Mouse (Mus musculus) liver, embryonic 14.5 days (tissue): Measurements from ENCODE around the gene Mapk8ip2. TPM values are rescaled to one million over a fixed set of nuclear protein-coding genes. Genes with fewer than 3 reads are reported as not detected.
A peak's percentile ranks its signal among the peaks of the same experiment; 100 is the strongest.

Experiments
- ATAC-seq: fragments of 200-750 bp; cut with Nextera tagmentation; 2 replicates; pipeline ENCODE4 v1.8.0; 2017; ENCODE audit warnings: moderate number of reproducible peaks, mild to moderate bottlenecking, moderate library complexity; ENCODE audit not compliant: insufficient read depth
- DNase-seq, 3 experiments: peaks; one replicate each; pipeline ENCODE4 v3.0.0-alpha.2; 2012 to 2013; ENCODE audit warnings: low read depth in 3 of 3, low spot score in 3 of 3
- H3K27ac ChIP-seq: fragments of 300-500 bp; sonication (generic); 2 replicates; pipeline ENCODE4 v1.5.1; 2014; ENCODE audit warnings: moderate library complexity, mild to moderate bottlenecking, control low read depth, inconsistent platforms
- H3K27me3 ChIP-seq: fragments of 300-500 bp; sonication (generic); 2 replicates; pipeline ENCODE4 v1.6.1; 2014; ENCODE audit warnings: mild to moderate bottlenecking, low read length, moderate library complexity; ENCODE audit not compliant: control insufficient read depth, insufficient read depth
- H3K36me3 ChIP-seq: fragments of 300-500 bp; sonication (generic); replicated peaks from 2 replicates; pipeline ENCODE4 v1.6.1; 2014; ENCODE audit warnings: low read depth; ENCODE audit not compliant: control insufficient read depth, insufficient read depth
- H3K4me1 ChIP-seq, 2 experiments: fragments of 200-500 bp in 1 of 2; fragments of 300-500 bp in 1 of 2; sonication (generic) in 1 of 2; replicated peaks; 2 replicates each; pipeline ENCODE4 v1.6.1; 2012 to 2014; ENCODE audit warnings: antibody characterized with exemption in 1 of 2, inconsistent platforms in 1 of 2, low read length in 1 of 2; ENCODE audit not compliant: control insufficient read depth in 2 of 2, insufficient read depth in 2 of 2
- H3K4me2 ChIP-seq: fragments of 300-500 bp; sonication (generic); 2 replicates; pipeline ENCODE4 v1.6.1; 2014; ENCODE audit warnings: low read depth, mild to moderate bottlenecking, control low read depth, moderate library complexity
- H3K4me3 ChIP-seq, 2 experiments: fragments of 200-500 bp in 1 of 2; fragments of 300-500 bp in 1 of 2; sonication (generic) in 1 of 2; 2 replicates each; pipeline ENCODE4 v1.5.1; 2012 to 2014; ENCODE audit warnings: low read depth in 2 of 2, low read length in 2 of 2, mild to moderate bottlenecking in 2 of 2, control low read depth in 1 of 2, inconsistent platforms in 1 of 2, moderate library complexity in 1 of 2; ENCODE audit not compliant: insufficient read depth in 1 of 2
- H3K9ac ChIP-seq: fragments of 300-500 bp; sonication (generic); replicated peaks from 2 replicates; pipeline ENCODE4 v1.6.1; 2014; ENCODE audit warnings: mild to moderate bottlenecking, control low read depth, moderate library complexity
- H3K9me3 ChIP-seq: fragments of 300-500 bp; sonication (generic); 2 replicates; pipeline ENCODE4 v1.6.1; 2016; ENCODE audit warnings: low read length, mixed read lengths; ENCODE audit not compliant: control insufficient read depth
- CTCF ChIP-seq: IDR thresholded peaks from 2 replicates; pipeline ENCODE4 v1.5.1; 2016; ENCODE audit warnings: antibody characterized with exemption, low read depth, control low read depth
- EP300 ChIP-seq: IDR thresholded peaks from 2 replicates; pipeline ENCODE4 v1.6.1; 2016; ENCODE audit warnings: antibody characterized with exemption, low read depth
- WGBS: fragments of 180-500 bp; shearing (Covaris S2); extraction: QIAGEN DNeasy Blood & Tissue Kit; methylation state at CpG from one replicate; pipeline ENCODE4 v1.1.7; 2014; ENCODE audit not compliant: insufficient replicate concordance; 5-methylcytosine and 5-hydroxymethylcytosine counted together
- polyA plus RNA-seq, 2 experiments: library from polyadenylated mRNA; depleted of rRNA in 1 of 2; stranded (reverse) in 1 of 2; unstranded in 1 of 2; fragments of >200 nt; fragmentation: Nextera tagmentation in 1 of 2; extraction: Ambion mirVana in 1 of 2; gene quantifications; 2 replicates each; pipeline versions ENCODE4 v1.2.1 to v1.2.3; 2012 to 2014

The Mapk8ip2 gene
- polyA plus RNA-seq, 2 experiments, result 0.02 TPM; not detected in 1

DNA sequence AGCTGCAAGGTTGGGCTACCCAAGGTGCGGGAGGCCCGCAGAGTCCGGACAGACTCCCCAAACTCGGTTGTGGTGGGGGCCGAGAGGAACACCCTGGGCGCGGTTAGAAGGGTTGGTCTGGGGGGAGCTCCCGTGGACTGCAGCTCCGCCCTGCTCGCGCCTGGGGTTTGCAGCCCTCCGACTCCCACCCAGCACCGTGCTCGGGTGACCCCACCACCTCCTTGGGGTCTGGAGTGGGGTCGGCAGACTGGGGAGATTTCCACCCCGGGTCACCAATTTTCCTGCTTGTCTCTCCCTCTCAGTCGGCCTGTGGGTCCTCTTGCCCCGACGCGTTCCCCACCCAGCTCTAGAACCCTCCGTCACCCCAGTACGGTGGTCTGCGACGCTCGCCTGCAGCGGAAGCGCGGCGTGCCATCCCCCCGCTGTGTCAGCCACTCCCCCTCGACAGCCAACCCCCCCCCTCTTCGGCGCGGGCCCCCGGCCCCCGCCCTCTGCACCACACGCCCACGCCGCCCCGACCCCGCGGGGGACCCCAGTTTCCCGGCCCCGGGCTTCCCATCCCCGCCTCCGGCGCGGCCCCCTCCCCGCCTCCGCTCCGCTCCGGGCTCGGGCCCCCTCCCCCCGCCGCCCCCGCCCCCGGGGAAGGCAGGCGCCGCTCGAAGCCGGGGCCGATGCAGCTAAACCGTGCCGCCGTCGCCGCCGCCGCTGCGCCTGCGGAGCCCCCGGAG, 45.4 kb downstream of the Mapk8ip2 start, which contains the start of gene Shank3:
Gene Shank3, plus strand, starts transcription at position 663 of the 728 bp plus-strand sequence.
- Histone ChIP-seq H3K27me3 (peaks cover 16% of the 10 kb centered on the region), H3K27ac (no peak within 1 kb of the TSS)
- ATAC-seq, result peak; percentile 9; the same call in 1 of the 2 replicates

DNA sequence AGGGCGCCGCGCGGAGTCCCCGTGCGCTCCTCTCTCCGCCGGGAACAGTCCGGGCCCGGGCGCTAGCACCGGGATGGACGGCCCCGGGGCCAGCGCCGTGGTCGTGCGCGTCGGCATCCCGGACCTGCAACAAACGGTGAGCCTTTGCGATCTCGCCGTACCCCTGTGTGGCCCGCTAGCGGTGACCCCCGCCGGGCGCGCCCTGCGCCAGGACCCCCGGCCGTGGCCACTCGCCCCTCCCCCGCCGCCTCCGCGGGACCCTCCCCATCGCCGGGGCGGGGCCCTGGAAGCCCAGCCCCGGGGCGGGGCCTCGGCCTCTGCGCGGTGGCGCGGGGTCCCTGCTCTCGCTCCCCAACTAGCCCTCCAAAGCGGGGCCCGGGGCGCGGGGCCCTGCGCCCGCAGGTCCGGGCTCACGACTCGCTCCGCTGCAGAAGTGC, 46.1 kb downstream of the Mapk8ip2 start:
- TF ChIP-seq EP300, result no peak
- TF ChIP-seq CTCF, result no peak
- H3K4me1 ChIP-seq, result peaks cover 0 to 2% of the 10 kb centered on the region in 2 experiments; a peak in 1 of 4 replicates
- no peak overlapping the region for H3K27ac ChIP-seq
- H3K9ac ChIP-seq, result 0 out of 2 replicates have a peak overlapping the region, but pooled peaks have one; percentile 7
- H3K4me3 ChIP-seq, result peak overlapping the region; percentile 64 to 66
- peaks cover 16% of the 10 kb centered on the region for H3K27me3 ChIP-seq
- H3K9me3 ChIP-seq, result no peaks in the 10 kb centered on the region
- DNase-seq (no peak), ATAC-seq (peak; percentile 67; the same call in 1 of the 2 replicates)
- 2% methylated on average over 32 of the region's 60 CpGs for WGBS
- H3K36me3 ChIP-seq, result no peaks in the 10 kb centered on the region
- peak overlapping the region; percentile 71 for H3K4me2 ChIP-seq

More for the DNA sequence above, 45.4 kb downstream of the Mapk8ip2 start, which contains the start of gene Shank3:
- Histone ChIP-seq H3K9me3 (no peaks in the 10 kb centered on the region), H3K4me1 (peaks cover 0 to 2% of the 10 kb centered on the region in 2 experiments; a peak in 1 of 4 replicates), H3K36me3 (no peaks in the 10 kb centered on the region), H3K4me2 (peak within 1 kb of the TSS; percentile 71), H3K9ac (0 out of 2 replicates have a peak within 1 kb of the TSS, but pooled peaks have one; percentile 7), H3K4me3 (peak within 1 kb of the TSS; percentile 64 to 66)
- no peak for DNase-seq
- under 1% methylated on average over 52 of the region's 72 CpGs for WGBS
- TF ChIP-seq EP300, result no peak
- TF ChIP-seq CTCF, result no peak

DNA sequence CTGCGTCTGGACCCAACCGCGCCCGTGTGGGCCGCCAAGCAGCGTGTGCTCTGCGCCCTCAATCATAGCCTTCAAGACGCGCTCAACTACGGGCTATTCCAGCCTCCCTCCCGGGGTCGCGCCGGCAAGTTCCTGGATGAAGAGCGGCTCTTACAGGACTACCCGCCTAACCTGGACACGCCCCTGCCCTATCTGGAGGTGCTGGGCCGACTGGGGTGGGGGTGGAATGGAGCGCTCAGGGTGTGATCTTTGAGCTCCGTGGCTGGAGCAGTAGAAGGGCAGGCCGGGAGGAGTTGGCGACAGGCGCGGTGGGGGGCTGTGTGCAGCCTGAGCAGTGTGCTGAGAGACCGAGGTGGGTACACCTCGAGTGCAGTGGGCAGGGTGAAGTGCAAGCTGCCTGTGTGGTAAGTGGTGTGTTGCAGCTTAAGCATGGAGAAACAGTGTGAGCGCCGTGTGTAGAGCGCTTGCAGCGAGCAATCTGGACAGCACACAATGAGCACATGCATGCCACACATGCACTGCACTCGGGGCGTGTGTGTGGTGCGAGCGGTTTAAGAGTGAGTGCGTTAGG, 46.6 kb downstream of the Mapk8ip2 start:
- WGBS, result 9% methylated on average over 35 of the region's 35 CpGs

DNA sequence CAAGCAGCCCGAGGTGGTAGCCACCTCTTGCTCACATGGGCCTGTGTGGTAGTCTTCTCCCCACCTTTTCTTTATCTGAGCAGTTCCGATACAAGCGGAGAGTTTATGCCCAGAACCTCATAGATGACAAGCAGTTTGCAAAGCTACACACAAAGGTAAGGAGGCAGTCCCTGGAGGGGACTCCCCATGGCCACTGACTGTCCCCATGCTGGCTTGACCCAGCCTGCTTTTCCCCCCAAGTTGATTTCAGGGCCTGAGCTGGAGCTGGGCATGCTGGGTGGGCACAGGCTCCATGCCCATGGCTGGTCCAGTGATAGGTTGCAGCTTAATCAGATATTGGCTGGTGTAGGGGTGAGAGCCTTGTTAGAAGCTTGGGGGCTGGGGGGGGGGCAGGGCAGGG, 47.6 kb downstream of the Mapk8ip2 start:
- H3K27me3 ChIP-seq, result peaks cover 16% of the 10 kb centered on the region
- no peak overlapping the region for H3K9ac ChIP-seq
- no peak overlapping the region for H3K4me3 ChIP-seq
- no peak for TF ChIP-seq CTCF
- no peak for TF ChIP-seq EP300
- DNase-seq, result no peak
- no peak overlapping the region for H3K27ac ChIP-seq
- WGBS, result 45% methylated on average over 3 of the region's 3 CpGs
- H3K9me3 ChIP-seq, result no peaks in the 10 kb centered on the region
- no peaks in the 10 kb centered on the region for H3K36me3 ChIP-seq
- no peak overlapping the region for H3K4me2 ChIP-seq
- ATAC-seq, result no peak
- peaks cover 0 to 2% of the 10 kb centered on the region in 2 experiments; a peak in 1 of 4 replicates for H3K4me1 ChIP-seq

More for the DNA sequence above, 46.6 kb downstream of the Mapk8ip2 start:
- peak overlapping the region; percentile 71 for H3K4me2 ChIP-seq
- ATAC-seq (peak; percentile 58; the same call in 1 of the 2 replicates), DNase-seq (no peak)
- peak overlapping the region; percentile 64 to 66 for H3K4me3 ChIP-seq
- TF ChIP-seq CTCF, result no peak
- TF ChIP-seq EP300, result no peak
- H3K9ac ChIP-seq, result no peak overlapping the region
- H3K9me3 ChIP-seq, result no peaks in the 10 kb centered on the region
- peaks cover 16% of the 10 kb centered on the region for H3K27me3 ChIP-seq
- H3K4me1 ChIP-seq, result peaks cover 0 to 2% of the 10 kb centered on the region in 2 experiments; a peak in 1 of 4 replicates
- no peaks in the 10 kb centered on the region for H3K36me3 ChIP-seq
- H3K27ac ChIP-seq, result no peak overlapping the region

DNA sequence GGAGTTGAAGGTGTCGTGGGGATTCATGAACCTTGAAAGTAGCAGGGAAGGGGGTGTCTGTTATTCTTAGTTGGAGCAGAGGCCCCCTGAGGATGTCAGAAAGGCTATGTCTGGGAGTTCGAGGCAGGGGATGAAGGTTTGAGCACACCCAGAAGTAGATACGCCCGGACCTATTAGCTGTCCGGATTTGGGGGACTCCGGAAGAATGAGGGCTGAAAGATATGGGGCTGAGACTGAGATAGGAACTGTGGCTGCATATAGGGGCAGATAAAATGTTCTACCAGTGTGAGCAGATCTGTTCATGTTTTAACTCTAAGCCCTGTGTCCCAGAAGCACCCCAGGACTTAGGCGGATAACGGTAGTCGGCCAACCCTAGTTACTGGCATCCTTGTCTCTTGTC, 51.1 kb downstream of the Mapk8ip2 start:
- TF ChIP-seq CTCF, result no peak
- no peak for TF ChIP-seq EP300
- DNase-seq (no peak), ATAC-seq (no peak)
- H3K4me2 ChIP-seq, result no peak overlapping the region
- H3K9me3 ChIP-seq, result no peaks in the 10 kb centered on the region
- H3K4me1 ChIP-seq, result peaks cover 0 to 2% of the 10 kb centered on the region in 2 experiments; a peak in 1 of 4 replicates
- H3K27ac ChIP-seq, result no peak overlapping the region
- no peaks in the 10 kb centered on the region for H3K36me3 ChIP-seq
- peaks cover 2% of the 10 kb centered on the region; the same call in 1 of the 2 replicates for H3K27me3 ChIP-seq
- H3K9ac ChIP-seq, result no peak overlapping the region
- 78% methylated on average over 9 of the region's 9 CpGs for WGBS
- H3K4me3 ChIP-seq, result no peak overlapping the region
